Mouse (Mus musculus) megakaryocyte, embryonic 14.5 days (primary cell): ENCODE results near the gene Stard13. TPM values are rescaled to one million over a fixed set of nuclear protein-coding genes. Genes with fewer than 3 reads are reported as not detected.

Source experiments
- H3K27me3 ChIP-seq: replicated peaks from 2 replicates; pipeline ENCODE3; 2012; ENCODE audit warnings: inconsistent platforms
- H3K36me3 ChIP-seq: replicated peaks from 2 replicates; pipeline ENCODE3; 2012; ENCODE audit warnings: low read length, inconsistent platforms, mixed read lengths
- H3K4me1 ChIP-seq: 2 replicates; pipeline ENCODE4 v1.6.1; 2012; ENCODE audit warnings: inconsistent platforms
- H3K4me3 ChIP-seq: replicated peaks from 2 replicates; pipeline ENCODE3; 2012; ENCODE audit warnings: moderate library complexity, mild to moderate bottlenecking, inconsistent platforms
- H3K9me3 ChIP-seq: 2 replicates; pipeline ENCODE4 v1.6.1; 2012; ENCODE audit warnings: inconsistent platforms
- FLI1 ChIP-seq: IDR thresholded peaks from 2 replicates; pipeline ENCODE4 v1.6.1; 2012; ENCODE audit warnings: low read length, inconsistent platforms, mixed read lengths
- GATA1 ChIP-seq: IDR thresholded peaks from 3 replicates; pipeline ENCODE4 v1.6.1; 2012; ENCODE audit warnings: mixed read lengths, low read length, inconsistent platforms, borderline replicate concordance
- polyA plus RNA-seq: library from polyadenylated mRNA; stranded (reverse); fragments of >175 nt; gene quantifications from 2 replicates; pipeline ENCODE4 v1.2.3, GENCODE M21; 2012; ENCODE audit warnings: low replicate concordance; ENCODE audit not compliant: insufficient read depth

Stard13 gene
- polyA plus RNA-seq, 1 experiment: 0.04 TPM

DNA sequence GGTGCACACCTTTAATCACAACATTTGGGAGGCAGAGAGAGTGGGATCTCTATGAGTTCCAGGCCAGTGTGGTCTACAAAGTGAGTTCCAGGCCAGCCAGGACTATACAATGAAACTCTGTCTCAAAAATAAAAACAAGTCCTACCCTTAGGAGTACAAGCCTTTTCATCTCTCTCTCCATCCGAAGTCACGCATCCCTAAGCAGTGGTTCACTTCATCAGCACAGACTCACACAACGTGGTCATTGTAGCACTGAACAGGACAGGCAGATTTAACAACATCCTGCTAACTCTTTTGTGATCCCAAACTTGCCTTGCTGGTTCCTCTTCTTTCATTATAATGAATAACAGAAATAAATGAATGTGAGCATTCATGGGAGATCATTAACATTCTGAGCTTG, 32.4 kb downstream of the Stard13 start:
- Histone ChIP-seq H3K36me3 (no peaks in the 10 kb centered on the region), H3K4me3 (no peak overlapping the region), H3K4me1 (no peaks in the 10 kb centered on the region), H3K9me3 (peaks cover 20% of the 10 kb centered on the region), H3K27me3 (no peaks in the 10 kb centered on the region)
- TF ChIP-seq GATA1 (no peak), FLI1 (no peak)

- TF ChIP-seq GATA1 (no peak), FLI1 (no peak)
- Histone ChIP-seq H3K9me3 (peaks cover 19% of the 10 kb centered on the region), H3K4me3 (no peak overlapping the region), H3K4me1 (no peaks in the 10 kb centered on the region), H3K27me3 (no peaks in the 10 kb centered on the region), H3K36me3 (no peaks in the 10 kb centered on the region)
Measured at GRCm38 (mm10) chr5:151199235-151199634, 34.4 kb downstream of the Stard13 start.

DNA sequence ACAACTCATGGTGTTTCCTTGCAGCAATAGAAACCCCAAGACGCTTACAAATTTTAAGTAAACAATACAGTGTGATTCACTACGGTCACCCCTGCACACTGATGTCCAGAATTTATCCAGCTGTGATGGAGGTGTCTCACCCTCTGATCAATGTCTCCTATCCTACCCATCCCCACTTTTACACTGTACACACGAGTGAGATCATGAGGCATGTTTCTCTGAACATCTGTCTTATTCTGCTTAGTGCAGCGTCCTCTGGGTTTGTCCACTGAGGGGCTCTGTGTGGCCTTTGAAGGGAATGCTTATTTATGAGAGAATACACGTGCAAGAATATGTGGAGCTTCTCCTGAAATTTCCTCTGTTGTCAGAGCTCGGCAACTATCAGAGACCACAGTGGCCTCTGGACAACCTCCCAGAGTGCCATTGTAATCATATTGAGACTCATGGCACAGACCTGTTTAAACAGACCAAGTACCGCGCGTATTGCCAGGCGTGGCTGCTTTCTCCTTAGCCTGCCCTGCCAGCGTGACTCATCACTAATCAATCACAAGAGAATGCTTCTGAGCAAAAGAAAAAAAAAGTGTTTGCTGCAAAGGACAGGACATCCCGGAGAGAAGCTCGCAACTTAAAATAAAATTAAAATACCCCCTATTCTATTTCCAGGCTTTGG, 36.9 kb downstream of the Stard13 start:
- H3K4me3 ChIP-seq: no peak overlapping the region
- H3K4me1 ChIP-seq: no peaks in the 10 kb centered on the region
- H3K36me3 ChIP-seq: no peaks in the 10 kb centered on the region
- TF ChIP-seq FLI1 (no peak), GATA1 (no peak)
- H3K9me3 ChIP-seq: peaks cover 16% of the 10 kb centered on the region
- H3K27me3 ChIP-seq: no peaks in the 10 kb centered on the region

GRCm38 (mm10) chr5:151193885-151194520, 39.6 kb downstream of the Stard13 start:
- TF ChIP-seq GATA1: no peak
- TF ChIP-seq FLI1: no peak
- Histone ChIP-seq H3K4me3 (no peak overlapping the region), H3K9me3 (peaks cover 3% of the 10 kb centered on the region; the same call in 1 of the 2 replicates), H3K27me3 (peaks cover 13% of the 10 kb centered on the region), H3K4me1 (peaks cover 7% of the 10 kb centered on the region), H3K36me3 (no peaks in the 10 kb centered on the region)

DNA sequence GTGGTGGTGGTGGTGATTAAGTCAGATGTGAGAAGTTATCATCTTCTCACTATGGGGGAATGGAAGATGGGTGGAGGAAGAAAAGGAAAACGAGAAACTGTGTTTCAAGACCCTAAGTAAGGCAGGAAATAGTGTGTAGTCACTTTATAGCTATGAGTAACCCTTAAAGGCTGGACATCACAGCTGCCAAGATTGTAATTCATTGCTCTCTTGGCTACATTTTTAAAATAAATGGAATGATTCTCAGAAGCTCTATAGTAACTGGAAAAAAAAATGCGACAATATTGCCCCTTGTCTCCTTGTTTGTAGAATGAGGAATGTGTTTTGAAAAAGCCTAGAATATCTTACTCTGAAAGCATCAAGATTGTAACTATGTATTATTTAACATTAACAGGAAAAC, 41.4 kb downstream of the Stard13 start:
- TF ChIP-seq FLI1 (no peak), GATA1 (no peak)
- H3K27me3 ChIP-seq: peaks cover 13% of the 10 kb centered on the region
- H3K36me3 ChIP-seq: no peaks in the 10 kb centered on the region
- no peak overlapping the region for H3K4me3 ChIP-seq
- H3K4me1 ChIP-seq: peaks cover 7% of the 10 kb centered on the region
- H3K9me3 ChIP-seq: peaks cover 3% of the 10 kb centered on the region; the same call in 1 of the 2 replicates

DNA sequence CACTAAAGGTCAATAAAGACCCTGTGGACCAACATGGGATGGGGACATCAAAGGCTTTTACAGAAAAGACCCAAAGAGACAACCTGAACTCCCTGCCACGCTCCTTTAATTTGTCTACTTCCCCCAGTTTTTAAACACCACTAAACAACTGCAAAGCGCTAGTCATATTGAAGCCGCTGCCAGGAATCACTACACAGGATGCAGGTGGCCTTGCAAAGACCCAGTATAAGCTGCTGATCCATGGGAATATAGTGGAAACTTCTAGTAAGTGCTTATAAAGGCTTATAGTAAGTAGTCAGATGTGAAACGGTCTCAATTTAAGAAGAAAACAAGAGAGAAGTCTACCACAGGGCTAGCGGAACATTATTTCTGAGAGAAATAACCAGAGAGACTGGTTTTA, 42.9 kb downstream of the Stard13 start:
- Histone ChIP-seq H3K4me1 (peaks cover 7% of the 10 kb centered on the region), H3K27me3 (peaks cover 13% of the 10 kb centered on the region), H3K9me3 (no peaks in the 10 kb centered on the region), H3K4me3 (no peak overlapping the region), H3K36me3 (no peaks in the 10 kb centered on the region)
- TF ChIP-seq FLI1: no peak
- TF ChIP-seq GATA1: no peak

DNA sequence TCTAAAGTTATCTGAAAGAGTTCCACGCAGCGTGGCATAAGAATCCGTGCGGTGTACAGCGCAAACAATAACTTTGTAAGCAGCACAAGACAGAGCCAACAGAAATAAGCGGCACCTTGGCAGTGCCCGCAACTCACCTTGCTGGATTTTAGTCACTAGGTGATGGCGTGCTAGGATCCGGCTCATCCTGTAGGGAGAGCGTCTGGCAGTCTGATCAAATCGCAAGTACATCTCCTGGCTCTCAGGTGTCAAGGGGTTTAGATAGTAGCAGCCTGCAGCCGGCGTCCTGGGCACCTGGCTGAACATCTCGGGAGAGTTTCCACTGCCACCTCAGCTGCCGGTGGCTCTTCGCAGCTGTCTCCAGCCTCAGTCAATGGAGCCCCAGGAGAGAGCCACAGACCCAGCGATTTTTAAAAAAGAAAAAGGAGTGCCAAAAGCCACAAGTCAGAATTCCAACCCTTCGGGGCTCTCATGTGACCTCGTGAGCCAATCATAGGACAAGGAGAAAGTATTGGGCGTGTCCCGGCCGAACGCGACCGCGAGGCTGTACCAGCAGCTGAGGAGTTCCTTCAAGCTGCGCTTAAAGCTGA, 43.8 kb downstream of the Stard13 start:
- Histone ChIP-seq H3K36me3 (no peaks in the 10 kb centered on the region), H3K4me1 (peaks cover 7% of the 10 kb centered on the region), H3K27me3 (peaks cover 13% of the 10 kb centered on the region), H3K4me3 (peak overlapping the region; percentile 86), H3K9me3 (no peaks in the 10 kb centered on the region)
- TF ChIP-seq GATA1 (no peak), FLI1 (no peak)

- no peak for TF ChIP-seq GATA1
- no peak for TF ChIP-seq FLI1
- Histone ChIP-seq H3K36me3 (no peaks in the 10 kb centered on the region), H3K27me3 (peaks cover 13% of the 10 kb centered on the region), H3K9me3 (no peaks in the 10 kb centered on the region), H3K4me1 (peaks cover 7% of the 10 kb centered on the region), H3K4me3 (no peak overlapping the region)
Measured at GRCm38 (mm10) chr5:151189321-151189720, 44.3 kb downstream of the Stard13 start.

DNA sequence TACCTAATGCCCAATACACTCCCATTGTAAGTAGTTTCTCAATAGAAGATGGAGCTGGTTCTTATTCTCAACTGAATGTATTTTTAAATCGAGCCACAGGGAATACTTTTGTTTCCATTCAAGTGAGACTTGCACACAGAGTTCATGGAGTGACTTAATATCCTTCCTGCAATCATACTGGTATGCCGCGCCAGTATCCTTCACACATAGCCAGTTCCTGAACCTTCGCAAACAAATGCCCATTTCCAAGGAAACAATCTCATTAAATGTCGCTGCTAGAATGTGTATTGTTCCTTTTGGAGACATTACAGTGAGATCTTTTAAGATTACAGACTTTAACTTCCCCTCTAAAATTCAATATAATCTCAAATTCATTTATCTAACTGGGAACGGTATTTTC, 45.0 kb downstream of the Stard13 start:
- Histone ChIP-seq H3K27me3 (peaks cover 13% of the 10 kb centered on the region), H3K9me3 (no peaks in the 10 kb centered on the region), H3K36me3 (no peaks in the 10 kb centered on the region), H3K4me3 (no peak overlapping the region), H3K4me1 (peaks cover 7% of the 10 kb centered on the region)
- TF ChIP-seq FLI1 (no peak), GATA1 (no peak)

DNA sequence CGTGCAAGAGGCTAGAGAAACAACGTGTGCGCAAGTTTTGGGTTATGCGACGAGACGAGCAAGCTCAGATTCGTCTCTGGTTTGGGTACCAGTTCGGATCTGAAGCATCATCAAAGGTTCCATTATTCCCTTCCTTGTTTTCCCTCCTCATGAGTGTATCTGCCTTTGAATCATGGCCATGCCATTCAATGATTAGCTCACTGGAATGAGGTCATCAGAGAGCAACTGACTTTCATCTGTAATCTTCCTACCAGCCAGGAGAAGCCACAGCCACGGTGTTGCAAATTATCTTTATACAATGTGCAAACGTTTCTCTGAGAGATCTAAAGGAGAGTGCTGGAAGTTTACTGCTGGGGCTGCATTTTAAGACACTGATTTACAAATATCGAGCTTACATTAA, 46.3 kb downstream of the Stard13 start:
- Histone ChIP-seq H3K27me3 (peaks cover 13% of the 10 kb centered on the region), H3K4me3 (no peak overlapping the region), H3K36me3 (no peaks in the 10 kb centered on the region), H3K9me3 (no peaks in the 10 kb centered on the region), H3K4me1 (peaks cover 7% of the 10 kb centered on the region)
- TF ChIP-seq FLI1 (no peak), GATA1 (no peak)

- Histone ChIP-seq H3K4me3 (no peak overlapping the region), H3K27me3 (peaks cover 11% of the 10 kb centered on the region), H3K4me1 (peaks cover 7% of the 10 kb centered on the region), H3K9me3 (no peaks in the 10 kb centered on the region; the same call in 1 of the 2 replicates), H3K36me3 (no peaks in the 10 kb centered on the region)
- no peak for TF ChIP-seq FLI1
- TF ChIP-seq GATA1: no peak
Measured at GRCm38 (mm10) chr5:151185286-151185856, 48.3 kb downstream of the Stard13 start.
